Mouse (Mus musculus): Measurements from ENCODE around the gene Vps51. TPM values are rescaled to one million over a fixed set of nuclear protein-coding genes. Genes with fewer than 3 reads are reported as not detected.

Gene Vps51
- polyA plus RNA-seq, 1 experiment from 2014 or later = 57.8 TPM

GRCm38 (mm10) chr19:6084478-6085248 lies 7.6 kb upstream of the Vps51 start, which contains the start of the genes Zfpl1 and Cdca5:
TSS of gene Zfpl1 (minus strand) at chr19:6084956.
TSS of gene Cdca5 (plus strand) at chr19:6084983.
- Histone ChIP-seq H3K27me3 (ENCODE audit: insufficient read depth, low read length) (no peaks in the 10 kb centered on the region), H3K9me3 (replicated peaks; ENCODE audit: low read length) (no peaks in the 10 kb centered on the region), H3K4me1 (replicated peaks; ENCODE audit: insufficient read depth, low read length) (0 out of 2 replicates have a peak, but pooled peaks cover 6% of the 10 kb centered on the region), H3K36me3 (ENCODE audit: insufficient read depth, low read length) (peaks cover 28% of the 10 kb centered on the region), H3K9ac (ENCODE audit: low read depth, low read length) (peak within 1 kb of the TSS; percentile 75), H3K4me3 (replicated peaks; ENCODE audit: low read depth, low read length) (peak within 1 kb of the TSS; percentile 70), H3K4me2 (ENCODE audit: low read length) (peak within 1 kb of the TSS; percentile 92), H3K27ac (peak within 1 kb of the TSS; percentile 70)
- DNase-seq (ENCODE audit: low spot score) (peak; percentile 98), ATAC-seq (replicated peaks; ENCODE audit: low FRiP score, low read depth) (peak; percentile 88)
- no peak for TF ChIP-seq CTCF (IDR thresholded peaks at IDR 0.05; ENCODE audit: low read depth)
- WGBS = under 1% methylated on average over 58 of the region's 58 CpGs

GRCm38 (mm10) chr19:6082156-6082555 lies 5.1 kb upstream of the Vps51 start, which contains the start of gene Gm28374:
TSS of gene Gm28374 (minus strand) at chr19:6082256.
- H3K9me3 ChIP-seq (replicated peaks; ENCODE audit: low read length) = no peaks in the 10 kb centered on the region
- 0 out of 2 replicates have a peak, but pooled peaks cover 8% of the 10 kb centered on the region for H3K4me1 ChIP-seq (replicated peaks; ENCODE audit: insufficient read depth, low read length)
- H3K27me3 ChIP-seq (ENCODE audit: insufficient read depth, low read length) = no peaks in the 10 kb centered on the region
- H3K4me2 ChIP-seq (ENCODE audit: low read length) = no peak within 1 kb of the TSS
- TF ChIP-seq CTCF (IDR thresholded peaks at IDR 0.05; ENCODE audit: low read depth) = no peak
- 91% methylated on average over 9 of the region's 9 CpGs for WGBS
- H3K36me3 ChIP-seq (ENCODE audit: insufficient read depth, low read length) = peaks cover 28% of the 10 kb centered on the region
- H3K27ac ChIP-seq = no peak within 1 kb of the TSS
- no peak within 1 kb of the TSS for H3K9ac ChIP-seq (ENCODE audit: low read depth, low read length)
- H3K4me3 ChIP-seq (replicated peaks; ENCODE audit: low read depth, low read length) = no peak within 1 kb of the TSS
- no peak for DNase-seq (ENCODE audit: low spot score)
- no peak for ATAC-seq (replicated peaks; ENCODE audit: low FRiP score, low read depth)

GRCm38 (mm10) chr19:6079983-6080480 lies 3.0 kb upstream of the Vps51 start, which contains the start of gene Tmem262:
TSS of gene Tmem262 (plus strand) at chr19:6080033.
- ATAC-seq (replicated peaks; ENCODE audit: low FRiP score, low read depth) = no peak
- TF ChIP-seq CTCF (IDR thresholded peaks at IDR 0.05; ENCODE audit: low read depth) = no peak

GRCm38 (mm10) chr19:6073889-6074288 lies 3.1 kb downstream of the Vps51 start:
- DNase-seq (ENCODE audit: low spot score) (no peak), ATAC-seq (replicated peaks; ENCODE audit: low FRiP score, low read depth) (no peak)
- H3K9me3 ChIP-seq (replicated peaks; ENCODE audit: low read length) = no peaks in the 10 kb centered on the region
- H3K4me2 ChIP-seq (ENCODE audit: low read length) = no peak overlapping the region
- H3K36me3 ChIP-seq (ENCODE audit: insufficient read depth, low read length) = peaks cover 28% of the 10 kb centered on the region
- no peak overlapping the region for H3K4me3 ChIP-seq (replicated peaks; ENCODE audit: low read depth, low read length)
- 86% methylated on average over 5 of the region's 5 CpGs for WGBS
- H3K9ac ChIP-seq (ENCODE audit: low read depth, low read length) = no peak overlapping the region
- no peaks in the 10 kb centered on the region for H3K27me3 ChIP-seq (ENCODE audit: insufficient read depth, low read length)
- H3K27ac ChIP-seq = no peak overlapping the region
- peaks cover 9% of the 10 kb centered on the region for H3K4me1 ChIP-seq (replicated peaks; ENCODE audit: insufficient read depth, low read length)
- no peak for TF ChIP-seq CTCF (IDR thresholded peaks at IDR 0.05; ENCODE audit: low read depth)

More at GRCm38 (mm10) chr19:6079983-6080480, 3.0 kb upstream of the Vps51 start, which contains the start of gene Tmem262:
- 96% methylated on average over 12 of the region's 12 CpGs for WGBS
- DNase-seq (ENCODE audit: low spot score) = no peak
- Histone ChIP-seq H3K4me3 (replicated peaks; ENCODE audit: low read depth, low read length) (no peak within 1 kb of the TSS), H3K36me3 (ENCODE audit: insufficient read depth, low read length) (peaks cover 28% of the 10 kb centered on the region), H3K4me2 (ENCODE audit: low read length) (no peak within 1 kb of the TSS), H3K9ac (ENCODE audit: low read depth, low read length) (no peak within 1 kb of the TSS), H3K4me1 (replicated peaks; ENCODE audit: insufficient read depth, low read length) (peaks cover 15% of the 10 kb centered on the region), H3K27ac (no peak within 1 kb of the TSS), H3K27me3 (ENCODE audit: insufficient read depth, low read length) (no peaks in the 10 kb centered on the region), H3K9me3 (replicated peaks; ENCODE audit: low read length) (no peaks in the 10 kb centered on the region)

GRCm38 (mm10) chr19:6071261-6071660 lies 5.8 kb downstream of the Vps51 start:
- Histone ChIP-seq H3K36me3 (ENCODE audit: insufficient read depth, low read length) (peaks cover 28% of the 10 kb centered on the region), H3K4me1 (replicated peaks; ENCODE audit: insufficient read depth, low read length) (peaks cover 16% of the 10 kb centered on the region), H3K9ac (ENCODE audit: low read depth, low read length) (no peak overlapping the region), H3K4me2 (ENCODE audit: low read length) (no peak overlapping the region), H3K27ac (no peak overlapping the region), H3K4me3 (replicated peaks; ENCODE audit: low read depth, low read length) (no peak overlapping the region), H3K27me3 (ENCODE audit: insufficient read depth, low read length) (no peaks in the 10 kb centered on the region), H3K9me3 (replicated peaks; ENCODE audit: low read length) (no peaks in the 10 kb centered on the region)
- ATAC-seq (replicated peaks; ENCODE audit: low FRiP score, low read depth) (no peak), DNase-seq (ENCODE audit: low spot score) (no peak)
- WGBS = 97% methylated on average over 19 of the region's 19 CpGs
- TF ChIP-seq CTCF (IDR thresholded peaks at IDR 0.05; ENCODE audit: low read depth) = no peak

- Histone ChIP-seq H3K36me3 (ENCODE audit: insufficient read depth, low read length) (peaks cover 28% of the 10 kb centered on the region), H3K9me3 (replicated peaks; ENCODE audit: low read length) (no peaks in the 10 kb centered on the region), H3K27me3 (ENCODE audit: insufficient read depth, low read length) (no peaks in the 10 kb centered on the region), H3K9ac (ENCODE audit: low read depth, low read length) (no peak overlapping the region), H3K4me1 (replicated peaks; ENCODE audit: insufficient read depth, low read length) (peaks cover 13% of the 10 kb centered on the region; the same call in 1 of the 2 replicates), H3K27ac (no peak overlapping the region), H3K4me3 (replicated peaks; ENCODE audit: low read depth, low read length) (no peak overlapping the region), H3K4me2 (ENCODE audit: low read length) (no peak overlapping the region)
- DNase-seq (ENCODE audit: low spot score) = no peak
- 93% methylated on average over 31 of the region's 31 CpGs for WGBS
- ATAC-seq (replicated peaks; ENCODE audit: low FRiP score, low read depth) = no peak
- TF ChIP-seq CTCF (IDR thresholded peaks at IDR 0.05; ENCODE audit: low read depth) = no peak
These were observed 6.3 kb downstream of the Vps51 start for GRCm38 (mm10) chr19:6070571-6071250.

Data from kidney, postnatal 0 days (tissue).